Mouse (Mus musculus): ENCODE data around the gene Slk. TPM values are rescaled to one million over a fixed set of nuclear protein-coding genes. Genes with fewer than 3 reads are reported as not detected.

The Slk gene
- 24.5 and 28.4 TPM in 2 replicates for total RNA-seq (2014; rRNA removed)
- polyA plus RNA-seq (2015; fragmentation: Nextera tagmentation; extraction: Ambion mirVana): 3.1 and 3.8 TPM in 2 replicates

GRCm38 (mm10) chr19:47579225-47579787 lies at the start of gene Slk:
TSS of gene Slk (plus strand) at chr19:47579678.
- 3% methylated on average over 50 of the region's 83 CpGs for WGBS
- Histone ChIP-seq H3K9me3 (ENCODE audit: low read length) (no peaks in the 10 kb centered on the region), H3K4me2 (ENCODE audit: low read depth) (peak within 1 kb of the TSS; percentile 92), H3K36me3 (ENCODE audit: insufficient read depth) (no peaks in the 10 kb centered on the region), H3K27me3 (ENCODE audit: insufficient read depth, low read length) (no peaks in the 10 kb centered on the region), H3K4me1 (ENCODE audit: insufficient read depth) (peaks cover 23% of the 10 kb centered on the region), H3K27ac (ENCODE audit: low read depth, low read length) (peak within 1 kb of the TSS; percentile 85), H3K4me3 (ENCODE audit: low read depth, low read length) (peak within 1 kb of the TSS; percentile 89), H3K9ac (peak within 1 kb of the TSS; percentile 81)
- ATAC-seq: peak; percentile 95
- DNase-seq: peak; percentile 93
- no peak for TF ChIP-seq CTCF (IDR thresholded peaks at IDR 0.05; ENCODE audit: low read depth)

- Histone ChIP-seq H3K4me3 (ENCODE audit: low read depth, low read length) (no peak overlapping the region), H3K9me3 (ENCODE audit: low read length) (no peaks in the 10 kb centered on the region), H3K27me3 (ENCODE audit: insufficient read depth, low read length) (no peaks in the 10 kb centered on the region), H3K4me2 (ENCODE audit: low read depth) (no peak overlapping the region), H3K9ac (no peak overlapping the region), H3K36me3 (ENCODE audit: insufficient read depth) (no peaks in the 10 kb centered on the region), H3K27ac (ENCODE audit: low read depth, low read length) (no peak overlapping the region), H3K4me1 (ENCODE audit: insufficient read depth) (no peaks in the 10 kb centered on the region; the same call in 1 of the 2 replicates)
- no peak for TF ChIP-seq CTCF (IDR thresholded peaks at IDR 0.05; ENCODE audit: low read depth)
- ATAC-seq (no peak), DNase-seq (no peak)
- 84% methylated on average over 5 of the region's 5 CpGs for WGBS
Observed at GRCm38 (mm10) chr19:47531309-47531708, 48.2 kb upstream of the Slk start.

- no peak for ATAC-seq
- Histone ChIP-seq H3K4me3 (ENCODE audit: low read depth, low read length) (no peak overlapping the region), H3K27me3 (ENCODE audit: insufficient read depth, low read length) (no peaks in the 10 kb centered on the region), H3K4me1 (ENCODE audit: insufficient read depth) (peaks cover 1% of the 10 kb centered on the region), H3K9me3 (ENCODE audit: low read length) (no peaks in the 10 kb centered on the region), H3K36me3 (ENCODE audit: insufficient read depth) (no peaks in the 10 kb centered on the region), H3K4me2 (ENCODE audit: low read depth) (no peak overlapping the region), H3K27ac (ENCODE audit: low read depth, low read length) (no peak overlapping the region), H3K9ac (no peak overlapping the region)
- TF ChIP-seq CTCF (IDR thresholded peaks at IDR 0.05; ENCODE audit: low read depth): peak; percentile 32; the same call in 1 of the 2 replicates
- 95% methylated on average over 3 of the region's 3 CpGs for WGBS
- DNase-seq: no peak
Observed at GRCm38 (mm10) chr19:47532449-47532848, 47.0 kb upstream of the Slk start.

- WGBS: 67% methylated on average over 1 of the region's 1 CpGs
- H3K9ac ChIP-seq: no peak overlapping the region
- no peaks in the 10 kb centered on the region for H3K9me3 ChIP-seq (ENCODE audit: low read length)
- TF ChIP-seq CTCF (IDR thresholded peaks at IDR 0.05; ENCODE audit: low read depth): no peak
- H3K36me3 ChIP-seq (ENCODE audit: insufficient read depth): no peaks in the 10 kb centered on the region
- no peak for ATAC-seq
- no peak overlapping the region for H3K27ac ChIP-seq (ENCODE audit: low read depth, low read length)
- H3K4me3 ChIP-seq (ENCODE audit: low read depth, low read length): no peak overlapping the region
- H3K27me3 ChIP-seq (ENCODE audit: insufficient read depth, low read length): no peaks in the 10 kb centered on the region
- H3K4me1 ChIP-seq (ENCODE audit: insufficient read depth): peaks cover 5% of the 10 kb centered on the region
- DNase-seq: no peak
- no peak overlapping the region for H3K4me2 ChIP-seq (ENCODE audit: low read depth)
Observed at GRCm38 (mm10) chr19:47534131-47534530, 45.3 kb upstream of the Slk start.

GRCm38 (mm10) chr19:47536521-47537299 lies 42.8 kb upstream of the Slk start:
- Histone ChIP-seq H3K4me3 (ENCODE audit: low read depth, low read length) (peak overlapping the region; percentile 61), H3K9me3 (ENCODE audit: low read length) (no peaks in the 10 kb centered on the region), H3K9ac (peak overlapping the region; percentile 47), H3K4me2 (ENCODE audit: low read depth) (peak overlapping the region; percentile 74), H3K27ac (ENCODE audit: low read depth, low read length) (peak overlapping the region; percentile 68), H3K27me3 (ENCODE audit: insufficient read depth, low read length) (no peaks in the 10 kb centered on the region), H3K4me1 (ENCODE audit: insufficient read depth) (peaks cover 5% of the 10 kb centered on the region), H3K36me3 (ENCODE audit: insufficient read depth) (no peaks in the 10 kb centered on the region)
- TF ChIP-seq CTCF (IDR thresholded peaks at IDR 0.05; ENCODE audit: low read depth): no peak
- ATAC-seq (peak; percentile 99), DNase-seq (peak; percentile 99)
- WGBS: 6% methylated on average over 39 of the region's 39 CpGs

- peak within 1 kb of the TSS; percentile 47 for H3K9ac ChIP-seq
- H3K27me3 ChIP-seq (ENCODE audit: insufficient read depth, low read length): no peaks in the 10 kb centered on the region
- H3K4me1 ChIP-seq (ENCODE audit: insufficient read depth): peaks cover 5% of the 10 kb centered on the region
- peak within 1 kb of the TSS; percentile 74 for H3K4me2 ChIP-seq (ENCODE audit: low read depth)
- TF ChIP-seq CTCF (IDR thresholded peaks at IDR 0.05; ENCODE audit: low read depth): no peak
- peak within 1 kb of the TSS; percentile 61 for H3K4me3 ChIP-seq (ENCODE audit: low read depth, low read length)
- no peaks in the 10 kb centered on the region for H3K9me3 ChIP-seq (ENCODE audit: low read length)
- peak within 1 kb of the TSS; percentile 68 for H3K27ac ChIP-seq (ENCODE audit: low read depth, low read length)
- DNase-seq: no peak
- WGBS: 5% methylated on average over 10 of the region's 10 CpGs
- H3K36me3 ChIP-seq (ENCODE audit: insufficient read depth): no peaks in the 10 kb centered on the region
- ATAC-seq: peak; percentile 38
Observed at GRCm38 (mm10) chr19:47537300-47537792, 42.1 kb upstream of the Slk start, which contains the start of gene Stn1. TSS of gene Stn1 (minus strand) at chr19:47537507.

GRCm38 (mm10) chr19:47537879-47538278 lies 41.6 kb upstream of the Slk start:
- Histone ChIP-seq H3K4me2 (ENCODE audit: low read depth) (peak overlapping the region; percentile 74; the same call in 1 of the 2 replicates), H3K4me1 (ENCODE audit: insufficient read depth) (peaks cover 5% of the 10 kb centered on the region), H3K9ac (peak overlapping the region; percentile 47; the same call in 1 of the 2 replicates), H3K27ac (ENCODE audit: low read depth, low read length) (peak overlapping the region; percentile 68), H3K27me3 (ENCODE audit: insufficient read depth, low read length) (no peaks in the 10 kb centered on the region), H3K9me3 (ENCODE audit: low read length) (no peaks in the 10 kb centered on the region), H3K4me3 (ENCODE audit: low read depth, low read length) (no peak overlapping the region), H3K36me3 (ENCODE audit: insufficient read depth) (no peaks in the 10 kb centered on the region)
- ATAC-seq: no peak
- no peak for TF ChIP-seq CTCF (IDR thresholded peaks at IDR 0.05; ENCODE audit: low read depth)
- 88% methylated on average over 6 of the region's 6 CpGs for WGBS
- no peak for DNase-seq

Data from forebrain, postnatal 0 days (tissue).